Mouse (Mus musculus) spleen, adult 2 months (tissue): Measurements from ENCODE around the gene Dmrta2.

Source experiments
- CTCF ChIP-seq: fragments of 200-500 bp; IDR thresholded peaks from 2 replicates; pipeline ENCODE4 v1.5.1; 2011; ENCODE audit warnings: mild to moderate bottlenecking, inconsistent platforms; ENCODE audit not compliant: insufficient read depth, insufficient read length, insufficient replicate concordance; ENCODE audit errors: extremely low read depth
- POLR2A ChIP-seq: fragments of 200-500 bp; IDR thresholded peaks from 2 replicates; pipeline ENCODE4 v1.6.1; 2011; ENCODE audit warnings: low read depth, low read length, inconsistent platforms

DNA sequence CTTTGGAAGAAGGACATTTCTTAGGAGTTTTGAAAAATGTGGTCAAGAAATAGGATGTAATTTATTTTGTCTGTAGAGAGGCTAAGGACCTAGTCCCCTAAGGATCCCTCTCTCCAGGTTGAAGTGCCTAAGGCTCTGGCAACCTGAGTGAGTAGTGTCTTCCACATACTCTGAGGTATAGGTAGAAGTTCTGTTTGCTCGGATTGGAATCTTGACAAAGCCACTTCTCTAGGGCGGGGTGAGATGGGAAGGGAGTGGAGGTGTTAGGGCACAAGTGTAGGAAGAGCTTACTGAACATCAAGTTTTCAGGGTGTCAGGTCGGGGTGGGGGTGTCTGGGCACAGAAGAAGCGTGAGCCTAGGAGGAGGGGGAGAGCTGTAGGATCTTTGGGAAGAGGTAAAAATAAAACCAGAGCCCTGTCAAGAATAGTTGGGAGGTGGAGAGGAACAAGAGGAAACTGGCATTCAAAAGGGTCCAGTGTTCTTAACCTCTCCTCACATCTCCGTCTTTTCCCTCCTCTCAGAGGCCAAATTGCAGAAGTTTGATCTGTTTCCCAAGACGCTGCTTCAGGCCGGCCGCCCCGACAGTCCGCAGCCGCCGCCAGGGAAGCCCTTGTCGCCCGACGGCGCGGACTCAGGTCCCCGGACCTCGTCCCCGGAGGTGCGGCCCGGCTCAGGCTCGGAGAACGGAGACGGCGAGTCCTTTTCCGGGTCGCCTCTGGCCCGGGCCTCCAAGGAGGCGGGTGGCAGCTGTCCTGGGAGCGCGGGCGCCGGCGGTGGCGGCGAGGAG, 3.4 kb downstream of the Dmrta2 start:
- TF ChIP-seq CTCF: no peak
- TF ChIP-seq POLR2A: no peak
